Mouse (Mus musculus) midbrain, embryonic 14.5 days (tissue): ENCODE measurements at regions not wholly inside any gene's neighbourhood (a gene's known extent, or its start where the extent isn't known, plus 50 kb on each side); places are given as distances from the start of the nearest gene placed in this dataset.

Experiments
- ATAC-seq: fragments of 200-750 bp; cut with Nextera tagmentation; 2 replicates; pipeline ENCODE4 v1.8.0; 2017; ENCODE audit warnings: moderate number of reproducible peaks, moderate library complexity; ENCODE audit not compliant: low FRiP score, low TSS enrichment
- DNase-seq: peaks from one replicate; pipeline ENCODE4 v3.0.0-alpha.2; 2015
- H3K27ac ChIP-seq: fragments of 300-500 bp; sonication (generic); replicated peaks from 2 replicates; pipeline ENCODE4 v1.5.1; 2014; ENCODE audit warnings: mild to moderate bottlenecking, low read depth, low read length, moderate library complexity
- H3K27me3 ChIP-seq: fragments of 300-500 bp; sonication (generic); 2 replicates; pipeline ENCODE4 v1.6.1; 2014; ENCODE audit warnings: low read length, control low read depth, mixed read lengths; ENCODE audit not compliant: control insufficient read depth, insufficient read depth
- H3K36me3 ChIP-seq: fragments of 300-500 bp; sonication (generic); 2 replicates; pipeline ENCODE4 v1.6.1; 2014; ENCODE audit warnings: low read length, control low read depth; ENCODE audit not compliant: control insufficient read depth, insufficient read depth
- H3K4me1 ChIP-seq: fragments of 300-500 bp; sonication (generic); 2 replicates; pipeline ENCODE4 v1.6.1; 2014; ENCODE audit warnings: mild to moderate bottlenecking, antibody characterized with exemption, low read length, control low read depth; ENCODE audit not compliant: control insufficient read depth, insufficient read depth
- H3K4me2 ChIP-seq: fragments of 300-500 bp; sonication (generic); 2 replicates; pipeline ENCODE4 v1.6.1; 2014; ENCODE audit warnings: mild to moderate bottlenecking, low read length, moderate library complexity
- H3K4me3 ChIP-seq: fragments of 300-500 bp; sonication (generic); replicated peaks from 2 replicates; pipeline ENCODE4 v1.5.1; 2014; ENCODE audit warnings: low read depth, low read length
- H3K9ac ChIP-seq: fragments of 300-500 bp; sonication (generic); replicated peaks from 2 replicates; pipeline ENCODE4 v1.6.1; 2014; ENCODE audit warnings: mild to moderate bottlenecking, low read length, moderate library complexity
- H3K9me3 ChIP-seq: fragments of 300-500 bp; sonication (generic); 2 replicates; pipeline ENCODE4 v1.6.1; 2016; ENCODE audit warnings: low read length, control low read depth, mixed read lengths; ENCODE audit not compliant: control insufficient read depth
- WGBS: fragments of 180-500 bp; shearing (Covaris S2); extraction: QIAGEN DNeasy Blood & Tissue Kit; methylation state at CpG from one replicate; pipeline ENCODE4 v1.1.7; 2014; 5-methylcytosine and 5-hydroxymethylcytosine counted together

DNA sequence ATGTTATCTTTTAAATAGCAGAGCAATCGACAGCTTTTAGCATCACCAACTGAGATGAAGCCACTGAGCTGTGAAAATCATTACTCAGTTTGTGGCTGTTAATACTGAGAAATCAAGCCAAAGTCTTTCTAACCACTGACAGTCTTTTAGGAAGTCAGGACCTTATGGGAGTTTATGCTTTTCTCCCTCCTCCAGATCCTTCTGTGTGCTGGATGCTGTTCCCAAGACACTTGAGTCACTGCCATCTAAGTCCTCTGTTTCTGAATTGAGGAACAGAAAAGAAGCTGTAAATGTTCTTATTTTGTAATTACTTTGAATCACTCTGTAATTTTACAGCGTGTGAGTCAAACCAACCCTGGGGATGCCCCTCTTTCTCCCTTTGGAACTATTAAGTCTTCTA lies 300.6 kb downstream of the Sv2b start:
- H3K36me3 ChIP-seq: no peaks in the 10 kb centered on the region
- DNase-seq: no peak
- no peaks in the 10 kb centered on the region for H3K4me1 ChIP-seq
- H3K4me3 ChIP-seq: no peak overlapping the region
- no peak overlapping the region for H3K27ac ChIP-seq
- no peak overlapping the region for H3K4me2 ChIP-seq
- no peak for ATAC-seq
- H3K9me3 ChIP-seq: no peaks in the 10 kb centered on the region
- H3K27me3 ChIP-seq: no peaks in the 10 kb centered on the region
- WGBS: 81% methylated on average over 2 of the region's 2 CpGs
- no peak overlapping the region for H3K9ac ChIP-seq

DNA sequence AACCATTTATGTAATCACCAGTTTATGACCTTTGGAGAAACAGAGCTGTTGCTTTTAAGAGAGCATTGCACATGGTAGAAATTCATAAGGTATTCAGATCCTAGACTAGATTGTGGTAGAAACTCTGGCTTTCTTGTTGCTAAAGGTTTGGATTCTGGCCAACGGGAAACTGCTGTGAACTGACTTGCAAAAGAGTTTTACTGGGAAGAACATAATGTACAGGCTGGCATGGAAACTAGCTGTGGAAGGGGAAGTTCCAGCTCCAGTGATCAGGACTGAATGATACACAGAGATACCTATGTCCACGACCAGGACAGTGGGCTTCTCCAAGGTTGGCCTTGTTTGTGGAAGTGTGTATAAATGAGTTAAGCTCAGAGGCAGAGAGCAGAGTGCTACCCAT lies 318.9 kb downstream of the Sv2b start:
- WGBS: 74% methylated on average over 2 of the region's 2 CpGs
- H3K27me3 ChIP-seq: no peaks in the 10 kb centered on the region
- H3K4me1 ChIP-seq: no peaks in the 10 kb centered on the region
- ATAC-seq: no peak
- no peaks in the 10 kb centered on the region for H3K36me3 ChIP-seq
- H3K9me3 ChIP-seq: no peaks in the 10 kb centered on the region
- DNase-seq: peak; percentile 7
- H3K4me2 ChIP-seq: no peak overlapping the region
- no peak overlapping the region for H3K27ac ChIP-seq
- no peak overlapping the region for H3K9ac ChIP-seq
- no peak overlapping the region for H3K4me3 ChIP-seq

DNA sequence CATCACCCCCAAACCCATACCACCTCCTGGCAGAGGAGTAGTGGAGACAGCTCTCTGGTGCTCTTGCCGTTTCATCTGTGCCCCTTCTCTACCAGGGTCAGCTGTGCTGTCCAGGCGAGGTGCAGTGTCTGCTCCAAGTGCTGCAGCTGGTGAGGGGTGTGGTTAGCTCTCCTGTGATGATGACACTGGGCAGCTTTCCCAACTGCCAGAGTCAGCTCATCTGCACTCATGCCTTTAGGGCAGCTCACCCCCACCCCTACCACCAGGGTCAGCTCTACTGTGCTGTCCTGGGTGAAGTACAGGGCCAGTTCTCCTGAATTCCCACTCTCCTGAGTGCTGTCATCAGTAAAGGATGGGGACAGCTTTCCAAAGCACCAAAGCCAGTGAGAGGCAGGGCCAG lies 329.6 kb downstream of the Sv2b start:
- no peaks in the 10 kb centered on the region for H3K27me3 ChIP-seq
- H3K9me3 ChIP-seq: no peaks in the 10 kb centered on the region
- H3K36me3 ChIP-seq: no peaks in the 10 kb centered on the region
- ATAC-seq (no peak), DNase-seq (no peak)
- no peak overlapping the region for H3K27ac ChIP-seq
- H3K4me1 ChIP-seq: no peaks in the 10 kb centered on the region
- no peak overlapping the region for H3K9ac ChIP-seq
- no peak overlapping the region for H3K4me2 ChIP-seq
- no peak overlapping the region for H3K4me3 ChIP-seq
- 66% methylated on average over 2 of the region's 2 CpGs for WGBS

DNA sequence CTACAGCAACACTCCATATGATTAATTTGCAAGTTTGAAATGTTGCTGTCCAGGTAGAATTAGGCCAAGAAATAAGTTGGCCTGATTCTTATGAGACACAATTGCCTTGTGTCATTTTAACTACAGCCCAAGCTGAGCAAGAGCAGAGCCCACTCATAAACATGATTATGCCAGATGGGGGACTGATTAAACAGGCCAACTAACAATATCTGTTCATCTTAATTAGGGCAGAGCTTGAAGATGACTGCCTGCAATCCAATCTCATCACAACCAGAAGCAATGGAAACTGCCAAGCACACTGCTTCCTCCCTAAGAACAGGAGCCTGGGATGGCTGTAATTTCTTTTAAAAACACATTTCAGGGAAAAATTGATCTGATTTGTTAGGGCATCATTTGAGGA lies 333.1 kb downstream of the Sv2b start:
- ATAC-seq (no peak), DNase-seq (no peak)
- H3K4me3 ChIP-seq: no peak overlapping the region
- H3K9ac ChIP-seq: no peak overlapping the region
- no peaks in the 10 kb centered on the region for H3K9me3 ChIP-seq
- H3K36me3 ChIP-seq: no peaks in the 10 kb centered on the region
- H3K4me1 ChIP-seq: no peaks in the 10 kb centered on the region
- H3K27ac ChIP-seq: no peak overlapping the region
- H3K4me2 ChIP-seq: no peak overlapping the region
- H3K27me3 ChIP-seq: no peaks in the 10 kb centered on the region

DNA sequence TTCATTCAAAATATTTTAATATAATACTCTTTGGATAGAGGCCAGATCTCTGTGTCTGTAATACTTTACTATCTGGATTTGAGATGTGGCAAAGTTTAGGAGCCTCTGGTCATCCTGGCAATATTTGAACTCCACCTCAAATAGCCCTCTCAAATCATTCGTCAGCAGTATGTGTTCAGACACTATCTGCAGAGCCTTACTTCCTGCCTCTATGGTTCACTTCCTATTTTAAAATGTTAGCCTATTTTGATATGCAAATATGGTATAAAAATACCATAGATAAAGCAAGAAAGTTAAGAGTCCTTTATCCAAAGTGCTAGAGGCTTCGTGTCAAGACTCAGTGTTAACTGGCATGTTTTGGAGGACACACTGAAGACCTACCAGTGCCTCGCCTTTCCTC lies 334.6 kb downstream of the Sv2b start:
- H3K4me3 ChIP-seq: no peak overlapping the region
- ATAC-seq: no peak
- no peak for DNase-seq
- H3K36me3 ChIP-seq: no peaks in the 10 kb centered on the region
- H3K27me3 ChIP-seq: no peaks in the 10 kb centered on the region
- no peaks in the 10 kb centered on the region for H3K9me3 ChIP-seq
- no peaks in the 10 kb centered on the region for H3K4me1 ChIP-seq
- 82% methylated on average over 3 of the region's 3 CpGs for WGBS
- no peak overlapping the region for H3K9ac ChIP-seq
- H3K27ac ChIP-seq: no peak overlapping the region
- no peak overlapping the region for H3K4me2 ChIP-seq

DNA sequence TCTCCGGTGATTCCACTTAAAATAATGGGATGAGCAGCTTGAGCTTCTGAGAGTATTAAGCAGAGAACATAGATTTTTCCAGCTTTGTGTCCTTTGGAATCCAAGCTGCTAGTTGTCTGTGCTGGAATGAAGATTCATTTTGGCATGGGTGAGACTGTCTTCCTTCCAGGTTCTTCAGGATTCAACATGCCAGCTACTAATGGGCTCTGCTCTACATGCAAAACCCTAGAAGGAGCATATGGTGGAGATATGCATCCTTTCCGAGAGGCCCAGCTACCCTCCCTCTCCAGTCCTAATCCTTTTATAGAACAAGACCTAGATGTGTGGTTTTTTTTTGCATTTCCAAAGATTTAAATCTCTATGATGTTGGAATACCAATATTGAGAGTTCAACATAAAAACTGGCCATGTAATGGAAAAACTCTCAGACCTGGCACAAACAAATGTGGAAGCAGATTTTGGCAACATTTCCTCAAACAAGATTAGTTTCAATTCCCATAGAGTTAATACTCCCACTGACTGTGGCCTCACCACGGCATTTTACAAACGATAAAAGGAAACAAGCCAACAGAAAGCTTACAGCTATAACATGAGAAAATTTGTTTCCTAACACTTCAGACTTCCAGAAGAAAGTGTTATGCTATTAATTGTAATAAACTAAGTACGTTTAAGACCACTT lies 364.5 kb downstream of the Sv2b start:
- H3K4me3 ChIP-seq: no peak overlapping the region
- 72% methylated on average over 5 of the region's 5 CpGs for WGBS
- H3K9me3 ChIP-seq: no peaks in the 10 kb centered on the region
- no peak overlapping the region for H3K27ac ChIP-seq
- ATAC-seq (no peak), DNase-seq (no peak)
- H3K4me2 ChIP-seq: no peak overlapping the region
- no peaks in the 10 kb centered on the region for H3K4me1 ChIP-seq
- no peaks in the 10 kb centered on the region for H3K27me3 ChIP-seq
- H3K36me3 ChIP-seq: no peaks in the 10 kb centered on the region
- no peak overlapping the region for H3K9ac ChIP-seq

DNA sequence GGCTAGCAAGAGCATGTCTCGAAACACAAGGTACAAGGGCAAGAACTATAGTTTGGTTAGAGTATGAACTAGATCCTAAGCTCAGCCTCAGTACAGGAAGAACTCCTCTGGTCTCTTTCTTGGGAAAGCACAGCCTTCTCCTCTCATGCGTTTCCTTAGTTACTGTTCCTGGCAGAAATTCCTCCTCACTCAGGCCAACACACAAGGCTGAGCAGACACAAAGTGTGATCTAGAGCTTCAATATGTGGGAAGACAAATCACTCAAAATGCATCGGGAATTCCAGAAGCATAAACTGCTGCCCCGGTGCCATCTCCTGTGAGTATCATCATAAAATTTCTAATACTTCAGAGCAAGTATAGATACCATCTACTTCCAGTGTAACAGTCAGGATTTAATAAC lies 366.1 kb downstream of the Sv2b start:
- DNase-seq (no peak), ATAC-seq (no peak)
- Histone ChIP-seq H3K9me3 (no peaks in the 10 kb centered on the region), H3K27me3 (no peaks in the 10 kb centered on the region), H3K9ac (no peak overlapping the region), H3K4me2 (no peak overlapping the region), H3K27ac (no peak overlapping the region), H3K4me3 (no peak overlapping the region), H3K36me3 (no peaks in the 10 kb centered on the region), H3K4me1 (no peaks in the 10 kb centered on the region)
- 85% methylated on average over 4 of the region's 4 CpGs for WGBS

DNA sequence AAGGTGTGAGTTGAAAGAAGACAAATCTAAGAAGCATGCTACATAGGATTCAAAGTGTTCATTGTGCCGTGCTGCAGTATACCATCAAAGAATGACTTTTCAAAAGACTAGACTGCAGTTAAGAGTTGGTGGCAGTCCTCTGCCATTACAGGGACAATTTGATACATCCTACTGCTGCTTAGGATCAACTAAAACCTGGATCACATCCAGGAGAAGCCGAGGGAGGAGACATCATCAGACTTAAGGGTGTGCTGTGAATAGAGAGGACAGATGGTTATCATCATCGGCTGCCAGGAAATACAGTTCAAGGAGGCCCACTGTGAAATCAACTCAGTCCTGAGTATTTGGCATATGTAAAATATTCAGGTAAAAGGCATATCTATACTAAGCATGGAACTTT lies 366.9 kb downstream of the Sv2b start:
- Histone ChIP-seq H3K36me3 (no peaks in the 10 kb centered on the region), H3K9me3 (no peaks in the 10 kb centered on the region), H3K4me1 (no peaks in the 10 kb centered on the region), H3K4me3 (no peak overlapping the region), H3K9ac (no peak overlapping the region), H3K4me2 (no peak overlapping the region), H3K27ac (no peak overlapping the region), H3K27me3 (no peaks in the 10 kb centered on the region)
- 81% methylated on average over 3 of the region's 3 CpGs for WGBS
- ATAC-seq (no peak), DNase-seq (no peak)

DNA sequence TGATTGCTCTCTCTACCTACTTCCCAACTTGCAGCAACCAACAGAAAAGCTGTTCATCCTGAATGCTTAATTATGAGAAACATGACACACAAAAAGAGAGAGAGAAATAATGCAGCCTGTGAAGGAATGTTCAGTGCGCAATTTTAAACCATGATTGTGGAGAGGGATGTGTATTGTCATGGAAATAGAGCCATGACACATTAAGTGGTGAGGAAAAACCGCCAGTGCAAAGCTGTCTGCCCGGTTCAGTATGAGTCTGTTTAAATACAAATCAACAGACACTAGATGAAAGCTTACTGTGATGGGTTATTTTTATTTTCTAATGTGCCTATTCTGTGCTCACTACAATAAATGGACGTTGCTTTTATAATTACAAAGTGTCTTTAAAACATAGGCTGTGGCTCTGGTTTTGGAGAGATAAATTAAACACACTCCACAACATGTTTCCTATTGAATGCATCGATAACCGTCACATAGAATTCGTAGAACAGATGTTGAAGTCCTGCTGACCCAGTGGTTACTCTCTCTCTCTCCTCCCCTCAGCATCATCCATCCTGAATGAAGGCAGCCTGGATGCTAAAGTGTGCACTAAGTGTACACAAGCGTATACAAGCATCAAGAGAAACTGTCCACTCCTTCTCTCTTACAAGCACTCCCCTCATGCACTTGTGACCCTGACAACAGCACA lies 374.7 kb upstream of the Slco3a1 start:
- Histone ChIP-seq H3K27me3 (no peaks in the 10 kb centered on the region), H3K9me3 (no peaks in the 10 kb centered on the region), H3K27ac (no peak overlapping the region), H3K4me3 (no peak overlapping the region), H3K4me1 (no peaks in the 10 kb centered on the region), H3K4me2 (no peak overlapping the region), H3K36me3 (no peaks in the 10 kb centered on the region), H3K9ac (no peak overlapping the region)
- no peak for ATAC-seq
- peak; percentile 35 for DNase-seq
- WGBS: 31% methylated on average over 8 of the region's 8 CpGs
